ENCODE assay signal across 9 mouse cellular contexts in genomic region chr1:105971490-105972170, GRCm38 (mm10). TPM values are rescaled to one million over a fixed set of nuclear protein-coding genes. Genes with fewer than 3 reads are reported as not detected.
DNase-seq lines count a peak whose midpoint lies in the region; ATAC-seq lines count a peak whose summit lies in the region.
"Had no signal": no experiment of that assay in that cellular context is flagged by ENCODE, and none has a peak within 500 bp of the region (broad histone marks: within the 10 kb centered on the region; RNA-seq: fewer than 3 reads in every experiment).

No protein-coding gene starts in this region.

- WGBS in liver, embryonic 16.5 days (ENCODE audit: insufficient replicate concordance): 19% methylated on average over 10 of the region's 10 CpGs
- 33% methylated on average over 10 of the region's 10 CpGs for WGBS in stomach, embryonic 16.5 days

- DNase-seq in CD4-positive, CD25-positive, alpha-beta regulatory T cell, adult 2 months (ENCODE audit: low read depth, low spot score): peak; percentile 64
- DNase-seq in heart, postnatal 10 days: peak; percentile 54 to 60
- DNase-seq in neural tube, embryonic 10.5 days (ENCODE audit: extremely low spot score, low spot score): no peak
- DNase-seq in right cerebral cortex, postnatal 10 days (ENCODE audit: low spot score in 2 of 2): no peak
- no peak for DNase-seq in urinary bladder, postnatal 25 days (ENCODE audit: low spot score)

- peak overlapping the region; percentile 18; the same call in 1 of the 2 replicates for H3K9ac ChIP-seq in liver, embryonic 16.5 days (ENCODE audit: low read depth, low read length)
- H3K9ac ChIP-seq in stomach, embryonic 16.5 days (ENCODE audit: low read length): peak overlapping the region; percentile 47; the same call in 1 of the 2 replicates
- H3K9ac ChIP-seq: neural tube, embryonic 12.5 days had no signal

- H3K4me3 ChIP-seq in liver, embryonic 16.5 days (ENCODE audit: low read depth, low read length): peak overlapping the region; percentile 40
- peak overlapping the region; percentile 37 for H3K4me3 ChIP-seq in stomach, embryonic 16.5 days (replicated peaks; ENCODE audit: low read length)
- H3K4me3 ChIP-seq: neural tube, embryonic 12.5 days had no signal

- peak overlapping the region; percentile 50 for H3K4me2 ChIP-seq in liver, embryonic 16.5 days (ENCODE audit: low read depth, low read length)
- H3K4me2 ChIP-seq in stomach, embryonic 16.5 days (ENCODE audit: low read depth, low read length): peak overlapping the region; percentile 49
- H3K4me2 ChIP-seq: neural tube, embryonic 12.5 days had no signal

- peaks cover 8% of the 10 kb centered on the region for H3K4me1 ChIP-seq in liver, embryonic 16.5 days (ENCODE audit: control insufficient read depth, low read depth, low read length)
- 0 out of 2 replicates have a peak, but pooled peaks cover 4% of the 10 kb centered on the region for H3K4me1 ChIP-seq in stomach, embryonic 16.5 days (ENCODE audit: control insufficient read depth, insufficient read depth, low read length)
- H3K4me1 ChIP-seq: neural tube, embryonic 12.5 days had no signal

- H3K27me3 ChIP-seq in liver, embryonic 16.5 days (ENCODE audit: control insufficient read depth, insufficient read depth, low read depth, low read length): no peaks in the 10 kb centered on the region
- no peaks in the 10 kb centered on the region for H3K27me3 ChIP-seq in stomach, embryonic 16.5 days (ENCODE audit: control insufficient read depth, insufficient read depth, low read length)
- H3K27me3 ChIP-seq: neural tube, embryonic 12.5 days had no signal

- peak; percentile 84 for ATAC-seq in activated CD4-positive, CD25-positive, alpha-beta regulatory T cell, adult 4 months
- ATAC-seq in liver, embryonic 16.5 days (ENCODE audit: low read depth): peak; percentile 31; the same call in 1 of the 2 replicates
- no peak for ATAC-seq in stomach, embryonic 16.5 days (ENCODE audit: insufficient read depth, low FRiP score)

- no peaks in the 10 kb centered on the region for H3K36me3 ChIP-seq in liver, embryonic 16.5 days (ENCODE audit: control insufficient read depth, insufficient read depth)
- H3K36me3 ChIP-seq in stomach, embryonic 16.5 days (ENCODE audit: control insufficient read depth, insufficient read depth, low read length): no peaks in the 10 kb centered on the region
- H3K36me3 ChIP-seq: neural tube, embryonic 12.5 days had no signal

- H3K9me3 ChIP-seq in liver, embryonic 16.5 days (replicated peaks; ENCODE audit: control insufficient read depth, low read length): no peaks in the 10 kb centered on the region
- H3K9me3 ChIP-seq in stomach, embryonic 16.5 days (replicated peaks; ENCODE audit: control insufficient read depth, low read length): no peaks in the 10 kb centered on the region
- H3K9me3 ChIP-seq: neural tube, embryonic 12.5 days had no signal

- intact Hi-C loops in heart, postnatal 10 days (cut with DNase I): no loop called here

- peak overlapping the region; percentile 33; the same call in 1 of the 2 replicates for H3K27ac ChIP-seq in liver, embryonic 16.5 days (ENCODE audit: low read length)
- no peak overlapping the region for H3K27ac ChIP-seq in stomach, embryonic 16.5 days (ENCODE audit: low read length)
- H3K27ac ChIP-seq: neural tube, embryonic 12.5 days had no signal

RNA-seq across cellular contexts. Expression of gene Zcchc2, which starts 18.6 kb away (rescaled TPM):
- 1 to 10 TPM; 7.0 to 8.5 TPM for polyA plus RNA-seq in activated CD4-positive, CD25-positive, alpha-beta regulatory T cell, adult 4 months (2017; shearing (Covaris generic))
- total RNA-seq in heart, postnatal 10 days (2021): 1 to 10 TPM; 8.8 to 9.1 TPM
- 1.3 TPM in 2 replicates for polyA plus RNA-seq in liver, embryonic 16.5 days (2015; fragmentation: Nextera tagmentation; extraction: Ambion mirVana)
- polyA plus RNA-seq in stomach, embryonic 16.5 days (2015; fragmentation: Nextera tagmentation; extraction: Ambion mirVana): 2.2 and 2.6 TPM in 2 replicates

Comparison
In these comparisons a context has a peak if more than half of its experiments do, and no peak if none do; other contexts are left out.
1. DNase-seq: peak in CD4-positive, CD25-positive, alpha-beta regulatory T cell, adult 2 months (single experiment) and heart, postnatal 10 days (2 of 2); none in neural tube, embryonic 10.5 days (single experiment), right cerebral cortex, postnatal 10 days (0 of 2) and urinary bladder, postnatal 25 days (single experiment).